Mouse (Mus musculus): ENCODE measurements at regions not wholly inside any gene's neighbourhood (a gene's known extent, or its start where the extent isn't known, plus 50 kb on each side); places are given as distances from the start of the nearest gene placed in this dataset.

- no peaks in the 10 kb centered on the region for H3K27me3 ChIP-seq (ENCODE audit: control insufficient read depth, insufficient read depth, low read length)
- no peaks in the 10 kb centered on the region for H3K4me1 ChIP-seq (replicated peaks; ENCODE audit: control insufficient read depth, insufficient read depth, low read length)
- H3K36me3 ChIP-seq (replicated peaks; ENCODE audit: control insufficient read depth, insufficient read depth) = no peaks in the 10 kb centered on the region
- H3K9ac ChIP-seq = no peak overlapping the region
- H3K27ac ChIP-seq = no peak overlapping the region
- DNase-seq (ENCODE audit: low spot score) (no peak), ATAC-seq (ENCODE audit: low FRiP score) (no peak)
- H3K9me3 ChIP-seq (ENCODE audit: control insufficient read depth, low read length) = no peaks in the 10 kb centered on the region
- no peak overlapping the region for H3K4me2 ChIP-seq (replicated peaks)
- WGBS = 34% methylated on average over 2 of the region's 2 CpGs
- H3K4me3 ChIP-seq (replicated peaks; ENCODE audit: low read length) = no peak overlapping the region
Measured at GRCm38 (mm10) chr13:26536575-26536974, 233.4 kb downstream of the Hdgfl1 start.

DNA sequence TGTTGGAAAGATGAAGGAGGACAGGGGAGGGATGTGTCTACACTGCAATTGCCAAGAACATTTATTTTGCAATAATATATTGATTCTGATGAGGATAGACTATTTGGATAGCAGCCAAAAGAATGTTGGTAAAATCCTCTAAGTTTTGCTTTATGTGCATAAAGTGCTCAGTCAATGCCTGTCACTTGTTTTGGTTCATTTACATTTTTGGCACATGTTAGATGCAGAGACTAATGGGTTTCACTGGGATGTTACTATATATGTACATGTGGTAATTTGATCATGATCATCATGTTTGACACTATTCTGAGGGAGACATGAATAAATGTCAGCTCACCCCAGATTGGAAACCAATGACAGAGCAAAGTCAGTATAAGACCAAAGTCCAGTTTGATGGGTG lies 237.2 kb downstream of the Hdgfl1 start:
- Histone ChIP-seq H3K9ac (no peak overlapping the region), H3K36me3 (replicated peaks; ENCODE audit: control insufficient read depth, insufficient read depth) (no peaks in the 10 kb centered on the region), H3K4me1 (replicated peaks; ENCODE audit: control insufficient read depth, insufficient read depth, low read length) (no peaks in the 10 kb centered on the region), H3K4me2 (replicated peaks) (no peak overlapping the region), H3K4me3 (replicated peaks; ENCODE audit: low read length) (no peak overlapping the region), H3K9me3 (ENCODE audit: control insufficient read depth, low read length) (no peaks in the 10 kb centered on the region), H3K27ac (no peak overlapping the region), H3K27me3 (ENCODE audit: control insufficient read depth, insufficient read depth, low read length) (no peaks in the 10 kb centered on the region)
- no peak for ATAC-seq (ENCODE audit: low FRiP score)
- DNase-seq (ENCODE audit: low spot score) = no peak

DNA sequence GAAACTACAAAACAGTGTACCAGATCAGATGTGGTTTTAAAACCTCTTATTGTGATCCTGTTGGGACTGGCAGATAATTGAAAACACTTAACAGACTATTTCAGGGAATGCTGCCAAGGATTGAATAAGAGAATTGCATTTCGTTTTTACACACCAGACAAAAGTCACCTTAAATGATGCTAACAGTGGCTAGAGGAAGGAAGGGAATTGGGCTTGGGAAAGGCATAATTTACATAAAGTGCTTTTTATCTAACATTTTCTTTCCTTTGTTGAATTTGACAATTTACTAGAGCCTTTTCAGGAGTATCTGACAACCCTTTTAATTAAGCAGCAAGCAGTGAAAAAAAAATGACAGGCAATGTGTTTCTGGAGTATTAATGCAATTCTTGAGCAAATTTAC lies 250.9 kb downstream of the Hdgfl1 start:
- 29% methylated on average over 1 of the region's 1 CpGs for WGBS
- ATAC-seq (ENCODE audit: low FRiP score) (no peak), DNase-seq (ENCODE audit: low spot score) (peak; percentile 38)
- H3K27me3 ChIP-seq (ENCODE audit: control insufficient read depth, insufficient read depth, low read length) = no peaks in the 10 kb centered on the region
- no peak overlapping the region for H3K9ac ChIP-seq
- H3K4me1 ChIP-seq (replicated peaks; ENCODE audit: control insufficient read depth, insufficient read depth, low read length) = no peaks in the 10 kb centered on the region
- no peak overlapping the region for H3K4me3 ChIP-seq (replicated peaks; ENCODE audit: low read length)
- H3K27ac ChIP-seq = no peak overlapping the region; the same call in 1 of the 2 replicates
- H3K9me3 ChIP-seq (ENCODE audit: control insufficient read depth, low read length) = no peaks in the 10 kb centered on the region
- no peak overlapping the region for H3K4me2 ChIP-seq (replicated peaks)
- no peaks in the 10 kb centered on the region for H3K36me3 ChIP-seq (replicated peaks; ENCODE audit: control insufficient read depth, insufficient read depth)

GRCm38 (mm10) chr13:26518425-26518824 lies 251.5 kb downstream of the Hdgfl1 start:
- H3K9ac ChIP-seq = no peak overlapping the region
- no peaks in the 10 kb centered on the region for H3K9me3 ChIP-seq (ENCODE audit: control insufficient read depth, low read length)
- DNase-seq (ENCODE audit: low spot score) = no peak
- no peaks in the 10 kb centered on the region for H3K4me1 ChIP-seq (replicated peaks; ENCODE audit: control insufficient read depth, insufficient read depth, low read length)
- H3K4me2 ChIP-seq (replicated peaks) = no peak overlapping the region
- no peak overlapping the region for H3K4me3 ChIP-seq (replicated peaks; ENCODE audit: low read length)
- H3K36me3 ChIP-seq (replicated peaks; ENCODE audit: control insufficient read depth, insufficient read depth) = no peaks in the 10 kb centered on the region
- ATAC-seq (ENCODE audit: low FRiP score) = no peak
- H3K27ac ChIP-seq = no peak overlapping the region
- 90% methylated on average over 5 of the region's 5 CpGs for WGBS
- no peaks in the 10 kb centered on the region for H3K27me3 ChIP-seq (ENCODE audit: control insufficient read depth, insufficient read depth, low read length)

GRCm38 (mm10) chr13:26517646-26518045 lies 252.3 kb downstream of the Hdgfl1 start:
- ATAC-seq (ENCODE audit: low FRiP score) = no peak
- WGBS = 42% methylated on average over 4 of the region's 4 CpGs
- H3K9me3 ChIP-seq (ENCODE audit: control insufficient read depth, low read length) = no peaks in the 10 kb centered on the region
- no peak overlapping the region for H3K27ac ChIP-seq
- no peak overlapping the region for H3K4me2 ChIP-seq (replicated peaks)
- DNase-seq (ENCODE audit: low spot score) = no peak
- no peaks in the 10 kb centered on the region for H3K4me1 ChIP-seq (replicated peaks; ENCODE audit: control insufficient read depth, insufficient read depth, low read length)
- H3K36me3 ChIP-seq (replicated peaks; ENCODE audit: control insufficient read depth, insufficient read depth) = no peaks in the 10 kb centered on the region
- no peak overlapping the region for H3K9ac ChIP-seq
- no peak overlapping the region for H3K4me3 ChIP-seq (replicated peaks; ENCODE audit: low read length)
- H3K27me3 ChIP-seq (ENCODE audit: control insufficient read depth, insufficient read depth, low read length) = no peaks in the 10 kb centered on the region

GRCm38 (mm10) chr13:26510448-26510847 lies 259.5 kb downstream of the Hdgfl1 start:
- H3K4me2 ChIP-seq (replicated peaks) = no peak overlapping the region
- H3K4me3 ChIP-seq (replicated peaks; ENCODE audit: low read length) = no peak overlapping the region
- ATAC-seq (ENCODE audit: low FRiP score) = no peak
- WGBS = 57% methylated on average over 4 of the region's 4 CpGs
- H3K36me3 ChIP-seq (replicated peaks; ENCODE audit: control insufficient read depth, insufficient read depth) = no peaks in the 10 kb centered on the region
- DNase-seq (ENCODE audit: low spot score) = no peak
- no peak overlapping the region for H3K9ac ChIP-seq
- H3K9me3 ChIP-seq (ENCODE audit: control insufficient read depth, low read length) = no peaks in the 10 kb centered on the region
- no peaks in the 10 kb centered on the region for H3K27me3 ChIP-seq (ENCODE audit: control insufficient read depth, insufficient read depth, low read length)
- no peak overlapping the region for H3K27ac ChIP-seq
- H3K4me1 ChIP-seq (replicated peaks; ENCODE audit: control insufficient read depth, insufficient read depth, low read length) = no peaks in the 10 kb centered on the region

GRCm38 (mm10) chr13:26509841-26510240 lies 260.1 kb downstream of the Hdgfl1 start:
- Histone ChIP-seq H3K9me3 (ENCODE audit: control insufficient read depth, low read length) (no peaks in the 10 kb centered on the region), H3K27ac (no peak overlapping the region), H3K4me2 (replicated peaks) (no peak overlapping the region), H3K4me1 (replicated peaks; ENCODE audit: control insufficient read depth, insufficient read depth, low read length) (no peaks in the 10 kb centered on the region), H3K4me3 (replicated peaks; ENCODE audit: low read length) (no peak overlapping the region), H3K36me3 (replicated peaks; ENCODE audit: control insufficient read depth, insufficient read depth) (no peaks in the 10 kb centered on the region), H3K27me3 (ENCODE audit: control insufficient read depth, insufficient read depth, low read length) (no peaks in the 10 kb centered on the region), H3K9ac (no peak overlapping the region)
- ATAC-seq (ENCODE audit: low FRiP score) = no peak
- DNase-seq (ENCODE audit: low spot score) = no peak
- 95% methylated on average over 3 of the region's 3 CpGs for WGBS

GRCm38 (mm10) chr13:26503744-26504143 lies 266.2 kb downstream of the Hdgfl1 start:
- H3K4me1 ChIP-seq (replicated peaks; ENCODE audit: control insufficient read depth, insufficient read depth, low read length) = no peaks in the 10 kb centered on the region
- no peak overlapping the region for H3K27ac ChIP-seq
- H3K9me3 ChIP-seq (ENCODE audit: control insufficient read depth, low read length) = no peaks in the 10 kb centered on the region
- H3K27me3 ChIP-seq (ENCODE audit: control insufficient read depth, insufficient read depth, low read length) = no peaks in the 10 kb centered on the region
- no peak overlapping the region for H3K4me3 ChIP-seq (replicated peaks; ENCODE audit: low read length)
- DNase-seq (ENCODE audit: low spot score) (no peak), ATAC-seq (ENCODE audit: low FRiP score) (no peak)
- no peak overlapping the region for H3K4me2 ChIP-seq (replicated peaks)
- no peaks in the 10 kb centered on the region for H3K36me3 ChIP-seq (replicated peaks; ENCODE audit: control insufficient read depth, insufficient read depth)
- WGBS = 98% methylated on average over 1 of the region's 1 CpGs
- H3K9ac ChIP-seq = no peak overlapping the region

- DNase-seq (ENCODE audit: low spot score) = no peak
- no peak overlapping the region for H3K4me2 ChIP-seq (replicated peaks)
- H3K27me3 ChIP-seq (ENCODE audit: control insufficient read depth, insufficient read depth, low read length) = no peaks in the 10 kb centered on the region
- no peak overlapping the region for H3K27ac ChIP-seq
- no peak for ATAC-seq (ENCODE audit: low FRiP score)
- no peaks in the 10 kb centered on the region for H3K36me3 ChIP-seq (replicated peaks; ENCODE audit: control insufficient read depth, insufficient read depth)
- H3K4me3 ChIP-seq (replicated peaks; ENCODE audit: low read length) = no peak overlapping the region
- no peaks in the 10 kb centered on the region for H3K9me3 ChIP-seq (ENCODE audit: control insufficient read depth, low read length)
- 79% methylated on average over 2 of the region's 2 CpGs for WGBS
- no peak overlapping the region for H3K9ac ChIP-seq
- no peaks in the 10 kb centered on the region for H3K4me1 ChIP-seq (replicated peaks; ENCODE audit: control insufficient read depth, insufficient read depth, low read length)
Measured at GRCm38 (mm10) chr13:26497086-26497485, 272.9 kb downstream of the Hdgfl1 start.

GRCm38 (mm10) chr13:26495871-26496270 lies 274.1 kb downstream of the Hdgfl1 start:
- Histone ChIP-seq H3K27me3 (ENCODE audit: control insufficient read depth, insufficient read depth, low read length) (no peaks in the 10 kb centered on the region), H3K27ac (no peak overlapping the region), H3K36me3 (replicated peaks; ENCODE audit: control insufficient read depth, insufficient read depth) (no peaks in the 10 kb centered on the region), H3K9me3 (ENCODE audit: control insufficient read depth, low read length) (no peaks in the 10 kb centered on the region), H3K4me3 (replicated peaks; ENCODE audit: low read length) (no peak overlapping the region), H3K4me1 (replicated peaks; ENCODE audit: control insufficient read depth, insufficient read depth, low read length) (no peaks in the 10 kb centered on the region), H3K4me2 (replicated peaks) (no peak overlapping the region), H3K9ac (no peak overlapping the region)
- no peak for DNase-seq (ENCODE audit: low spot score)
- ATAC-seq (ENCODE audit: low FRiP score) = no peak

All from hindbrain, embryonic 14.5 days (tissue).